Mouse (Mus musculus) forebrain, embryonic 11.5 days (tissue): Measurements from ENCODE around the gene Gm609. TPM values are rescaled to one million over a fixed set of nuclear protein-coding genes. Genes with fewer than 3 reads are reported as not detected.

Source experiments
- ATAC-seq: fragments of 200-750 bp; cut with Nextera tagmentation; replicated peaks from 2 replicates; pipeline ENCODE4 v1.8.0; 2017; ENCODE audit warnings: moderate TSS enrichment; ENCODE audit not compliant: low FRiP score
- DNase-seq: peaks from one replicate; pipeline ENCODE4 v3.0.0-alpha.2; 2017; ENCODE audit warnings: low spot score
- H3K27ac ChIP-seq: fragments of 300-500 bp; sonication (generic); 2 replicates; pipeline ENCODE4 v1.5.1; 2014; ENCODE audit warnings: low read depth, low read length
- H3K27me3 ChIP-seq: fragments of 300-500 bp; sonication (generic); 2 replicates; pipeline ENCODE4 v1.6.1; 2014; ENCODE audit warnings: mild to moderate bottlenecking, low read length, mixed read lengths; ENCODE audit not compliant: control insufficient read depth, insufficient read depth
- H3K36me3 ChIP-seq: fragments of 300-500 bp; sonication (generic); 2 replicates; pipeline ENCODE4 v1.6.1; 2014; ENCODE audit warnings: mild to moderate bottlenecking, low read length, moderate library complexity, mixed read lengths; ENCODE audit not compliant: control insufficient read depth, insufficient read depth
- H3K4me1 ChIP-seq: fragments of 300-500 bp; sonication (generic); replicated peaks from 2 replicates; pipeline ENCODE4 v1.6.1; 2014; ENCODE audit warnings: low read length, mixed read lengths; ENCODE audit not compliant: control insufficient read depth, insufficient read depth
- H3K4me2 ChIP-seq: fragments of 300-500 bp; sonication (generic); 2 replicates; pipeline ENCODE4 v1.6.1; 2014; ENCODE audit warnings: low read depth, mild to moderate bottlenecking, low read length, moderate library complexity, mixed read lengths; ENCODE audit not compliant: severe bottlenecking
- H3K4me3 ChIP-seq: fragments of 300-500 bp; sonication (generic); 2 replicates; pipeline ENCODE4 v1.5.1; 2014; ENCODE audit warnings: low read depth, low read length
- H3K9ac ChIP-seq: fragments of 300-500 bp; sonication (generic); 2 replicates; pipeline ENCODE4 v1.6.1; 2014; ENCODE audit warnings: low read length
- H3K9me3 ChIP-seq: fragments of 300-500 bp; sonication (generic); 2 replicates; pipeline ENCODE4 v1.6.1; 2016; ENCODE audit warnings: low read length, mixed read lengths; ENCODE audit not compliant: control insufficient read depth
- WGBS: fragments of 180-500 bp; shearing (Covaris S2); extraction: QIAGEN DNeasy Blood & Tissue Kit; methylation state at CpG from one replicate; pipeline ENCODE4 v1.1.7; 2014; 5-methylcytosine and 5-hydroxymethylcytosine counted together
- polyA plus RNA-seq: library from polyadenylated mRNA; unstranded; fragments of >200 nt; fragmentation: Nextera tagmentation; extraction: Ambion mirVana; gene quantifications from 2 replicates; pipeline ENCODE4 v1.2.1, GENCODE M21; 2014

Gene Gm609
- polyA plus RNA-seq, 1 experiment from 2014 or later = not detected

DNA sequence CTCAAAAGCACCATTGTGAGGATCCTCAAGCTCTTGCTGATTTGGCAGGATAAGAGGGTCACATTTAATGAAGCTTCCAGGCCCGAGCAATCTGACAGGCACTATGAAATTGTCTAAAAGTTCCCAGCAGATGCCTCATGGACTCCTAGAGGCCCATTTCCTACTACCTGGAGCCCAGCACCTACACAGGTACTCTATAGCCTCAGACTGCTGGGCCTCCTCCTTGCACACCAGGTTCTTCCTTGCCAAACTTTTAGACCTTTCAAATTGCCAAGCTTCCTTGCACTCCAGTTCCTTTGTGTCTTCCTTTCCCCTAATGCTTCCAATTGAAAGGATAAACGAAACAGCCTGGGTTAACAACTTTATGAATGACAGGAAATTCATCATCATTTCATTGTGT lies 89.8 kb downstream of the Gm609 start:
- no peaks in the 10 kb centered on the region for H3K9me3 ChIP-seq
- no peaks in the 10 kb centered on the region for H3K27me3 ChIP-seq
- H3K4me1 ChIP-seq = no peaks in the 10 kb centered on the region
- H3K27ac ChIP-seq = no peak overlapping the region
- H3K4me2 ChIP-seq = no peak overlapping the region
- ATAC-seq = no peak
- WGBS = 64% methylated on average over 2 of the region's 2 CpGs
- no peaks in the 10 kb centered on the region for H3K36me3 ChIP-seq
- no peak overlapping the region for H3K9ac ChIP-seq
- DNase-seq = no peak
- H3K4me3 ChIP-seq = no peak overlapping the region

DNA sequence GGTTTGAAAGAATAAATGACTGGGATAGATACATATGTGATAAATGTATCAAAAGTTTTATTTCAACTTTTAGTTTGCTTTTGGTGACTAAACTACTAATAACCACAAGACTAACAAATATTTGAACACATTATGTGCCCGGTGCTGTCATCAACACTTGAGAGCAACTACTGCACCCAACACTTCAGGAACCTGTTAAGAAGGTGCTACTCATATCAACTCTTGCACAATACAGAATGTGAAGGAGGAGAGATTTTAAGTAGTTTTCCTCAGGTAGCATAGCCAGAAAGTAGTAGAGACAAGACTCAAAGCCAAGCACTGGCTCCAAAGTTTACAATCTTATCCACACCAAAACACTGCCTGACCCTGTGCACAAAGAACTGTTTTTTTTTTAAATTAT lies 90.7 kb downstream of the Gm609 start:
- no peaks in the 10 kb centered on the region for H3K36me3 ChIP-seq
- WGBS = 86% methylated on average over 1 of the region's 1 CpGs
- H3K27ac ChIP-seq = no peak overlapping the region
- ATAC-seq = no peak
- H3K4me3 ChIP-seq = no peak overlapping the region
- no peaks in the 10 kb centered on the region for H3K4me1 ChIP-seq
- no peaks in the 10 kb centered on the region for H3K9me3 ChIP-seq
- H3K9ac ChIP-seq = no peak overlapping the region
- H3K27me3 ChIP-seq = no peaks in the 10 kb centered on the region
- DNase-seq = no peak
- no peak overlapping the region for H3K4me2 ChIP-seq

DNA sequence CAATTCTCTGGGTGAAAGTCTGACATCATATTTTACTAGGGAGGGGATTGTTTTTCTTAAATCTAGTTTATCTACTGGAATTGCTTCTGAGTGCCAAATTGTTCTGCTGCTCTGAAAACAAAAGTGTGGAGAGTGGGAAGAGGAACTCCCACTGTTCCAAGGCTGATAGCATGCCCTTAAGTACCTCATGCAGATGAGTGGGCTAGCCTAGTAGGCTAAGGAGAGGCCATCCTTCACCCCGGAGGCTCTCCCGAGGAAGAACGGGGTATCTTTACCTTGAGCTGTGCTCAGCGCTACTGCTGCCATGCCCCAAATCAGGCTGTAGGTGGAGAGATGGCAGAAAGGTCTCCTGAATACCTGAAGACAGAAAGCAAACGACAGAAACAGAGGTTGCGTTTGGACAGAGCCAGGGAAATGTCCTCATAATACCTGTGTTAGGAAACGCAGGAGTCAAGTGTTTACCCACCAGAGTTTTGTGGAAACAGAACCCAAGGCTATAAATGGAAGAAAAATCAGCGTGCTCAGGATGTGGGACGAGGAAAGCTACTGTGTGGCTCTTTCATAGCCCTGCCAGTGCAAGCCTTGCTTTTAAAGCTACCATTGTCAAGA lies 92.7 kb downstream of the Gm609 start:
- H3K4me3 ChIP-seq = no peak overlapping the region
- no peaks in the 10 kb centered on the region for H3K9me3 ChIP-seq
- no peaks in the 10 kb centered on the region for H3K36me3 ChIP-seq
- H3K9ac ChIP-seq = no peak overlapping the region
- no peak for DNase-seq
- no peaks in the 10 kb centered on the region for H3K27me3 ChIP-seq
- H3K27ac ChIP-seq = no peak overlapping the region
- WGBS = 71% methylated on average over 9 of the region's 9 CpGs
- no peaks in the 10 kb centered on the region for H3K4me1 ChIP-seq
- ATAC-seq = no peak
- no peak overlapping the region for H3K4me2 ChIP-seq

DNA sequence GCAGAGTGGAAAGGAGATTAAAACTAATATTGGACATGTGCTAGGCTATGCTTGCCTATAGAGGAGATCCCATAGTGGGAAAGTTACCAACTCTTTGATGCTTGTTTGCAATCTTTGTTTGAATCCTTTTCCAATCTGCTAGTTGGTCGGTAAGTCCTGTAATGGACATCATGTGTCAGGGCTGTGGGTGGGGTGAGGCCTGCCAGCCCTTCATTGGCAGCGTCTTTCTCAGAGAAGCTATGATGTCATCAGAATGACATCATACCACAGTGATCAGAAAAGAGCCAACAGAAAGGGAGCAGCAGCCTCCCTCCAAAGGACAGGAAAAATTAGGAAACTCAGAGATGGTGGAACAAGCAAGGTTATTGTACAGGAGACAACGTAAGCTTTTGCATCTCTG lies 93.4 kb downstream of the Gm609 start:
- H3K27me3 ChIP-seq = no peaks in the 10 kb centered on the region
- H3K9me3 ChIP-seq = no peaks in the 10 kb centered on the region
- no peak for DNase-seq
- no peak overlapping the region for H3K4me3 ChIP-seq
- no peak overlapping the region for H3K9ac ChIP-seq
- 87% methylated on average over 3 of the region's 3 CpGs for WGBS
- no peak for ATAC-seq
- H3K4me1 ChIP-seq = no peaks in the 10 kb centered on the region
- no peak overlapping the region for H3K4me2 ChIP-seq
- no peaks in the 10 kb centered on the region for H3K36me3 ChIP-seq
- no peak overlapping the region for H3K27ac ChIP-seq

DNA sequence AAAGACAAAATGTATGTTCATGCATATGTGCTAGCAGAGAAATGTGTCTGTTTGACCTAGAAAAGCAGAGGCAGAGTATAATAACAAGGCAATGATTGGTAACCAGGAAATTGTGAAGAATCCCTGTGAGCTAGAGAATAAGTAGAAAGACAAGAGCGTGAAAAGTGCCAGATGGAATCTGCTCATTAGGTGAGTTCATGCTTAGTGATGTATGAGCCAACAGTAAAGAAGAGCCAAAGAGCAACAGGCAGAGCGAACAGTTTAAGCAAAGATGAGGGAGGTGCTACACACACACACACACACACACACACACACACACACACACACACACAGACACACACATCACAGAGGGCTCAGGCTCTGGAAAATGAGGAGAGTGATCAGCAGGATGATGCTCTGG lies 95.3 kb downstream of the Gm609 start:
- Histone ChIP-seq H3K4me1 (0 out of 2 replicates have a peak, but pooled peaks cover 2% of the 10 kb centered on the region), H3K4me3 (no peak overlapping the region), H3K9me3 (no peaks in the 10 kb centered on the region), H3K36me3 (no peaks in the 10 kb centered on the region), H3K9ac (no peak overlapping the region), H3K27me3 (no peaks in the 10 kb centered on the region), H3K4me2 (no peak overlapping the region), H3K27ac (no peak overlapping the region)
- ATAC-seq (no peak), DNase-seq (no peak)
- WGBS = 85% methylated on average over 2 of the region's 2 CpGs

DNA sequence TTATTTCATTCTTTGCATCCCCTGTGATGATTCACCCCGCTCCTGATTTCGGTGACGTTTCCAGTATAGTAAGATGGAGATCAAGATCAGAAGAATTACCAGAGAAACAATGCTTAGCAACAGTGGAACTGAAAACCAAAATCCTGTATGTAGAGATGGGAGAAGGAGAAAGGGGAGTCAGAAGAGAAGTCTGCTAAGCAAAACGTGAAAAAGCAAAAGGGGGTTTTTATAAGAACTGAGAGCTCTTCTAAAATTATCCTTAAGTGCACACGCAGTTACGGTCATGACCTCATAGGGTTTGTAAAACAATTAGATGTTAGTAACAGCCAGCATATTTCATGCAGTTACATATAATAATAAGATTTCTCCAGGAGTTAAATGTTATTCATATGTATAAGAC lies 100.5 kb downstream of the Gm609 start:
- no peaks in the 10 kb centered on the region for H3K27me3 ChIP-seq
- H3K9ac ChIP-seq = no peak overlapping the region
- WGBS = 86% methylated on average over 6 of the region's 6 CpGs

DNA sequence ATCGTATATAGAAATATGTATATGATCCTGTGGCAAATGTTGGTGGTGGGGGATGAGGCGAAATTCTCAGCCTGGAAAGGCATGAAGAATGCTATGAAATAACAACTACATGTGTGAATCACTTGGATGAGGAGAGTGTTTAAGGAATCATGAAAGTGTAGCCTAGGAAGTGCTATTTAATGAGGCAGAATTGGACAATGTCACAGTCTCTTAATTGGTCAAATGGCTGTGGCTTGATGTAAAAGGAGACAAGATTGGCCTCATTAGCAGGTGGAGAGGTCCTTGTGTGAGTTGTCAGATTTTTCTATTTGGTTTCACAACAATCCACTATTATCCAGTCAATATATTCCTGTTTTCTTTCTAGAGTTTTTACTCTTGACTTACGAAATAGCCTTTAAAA lies 101.1 kb downstream of the Gm609 start:
- Histone ChIP-seq H3K4me2 (no peak overlapping the region), H3K9me3 (no peaks in the 10 kb centered on the region), H3K36me3 (no peaks in the 10 kb centered on the region), H3K4me1 (0 out of 2 replicates have a peak, but pooled peaks cover 2% of the 10 kb centered on the region), H3K4me3 (no peak overlapping the region), H3K9ac (no peak overlapping the region), H3K27me3 (no peaks in the 10 kb centered on the region), H3K27ac (no peak overlapping the region)
- WGBS = 86% methylated on average over 3 of the region's 3 CpGs
- ATAC-seq (0 out of 2 replicates have a peak, but pooled peaks have one; percentile 36), DNase-seq (no peak)

More for the DNA sequence above, 100.5 kb downstream of the Gm609 start:
- 0 out of 2 replicates have a peak, but pooled peaks cover 2% of the 10 kb centered on the region for H3K4me1 ChIP-seq
- no peak overlapping the region for H3K4me2 ChIP-seq
- DNase-seq = no peak
- no peak overlapping the region for H3K4me3 ChIP-seq
- no peak for ATAC-seq
- no peaks in the 10 kb centered on the region for H3K36me3 ChIP-seq
- no peaks in the 10 kb centered on the region for H3K9me3 ChIP-seq
- no peak overlapping the region for H3K27ac ChIP-seq

DNA sequence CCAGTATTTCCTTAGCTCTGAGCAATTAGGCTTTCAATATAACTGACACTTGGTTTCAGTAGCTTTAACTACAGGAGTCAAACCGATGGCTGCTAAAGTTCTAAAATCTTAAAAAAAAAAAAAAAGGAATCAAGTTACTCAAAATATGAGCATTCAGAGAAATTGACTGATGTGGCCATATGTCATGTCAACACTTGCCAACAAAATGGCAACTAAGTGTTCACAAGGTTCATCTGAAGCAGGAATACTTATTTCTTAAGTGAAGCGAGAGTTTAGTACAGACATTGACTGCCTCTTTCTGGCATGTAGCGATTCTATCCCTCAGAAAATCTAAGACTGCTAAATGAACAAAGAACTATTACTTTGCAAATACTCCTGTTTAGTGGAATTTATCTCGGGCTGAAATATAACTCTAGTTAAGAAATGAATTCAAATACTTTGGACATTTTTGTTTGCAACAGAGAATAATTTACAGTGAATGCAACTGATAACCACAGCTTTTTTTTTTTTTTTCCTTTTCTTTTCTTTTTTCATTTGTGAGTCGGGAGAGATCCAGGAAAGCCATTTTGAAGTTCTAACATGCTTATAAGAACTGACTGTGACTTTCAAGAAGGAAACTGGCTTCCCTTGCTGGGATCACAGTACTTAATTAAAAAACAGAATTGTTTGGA lies 102.3 kb downstream of the Gm609 start:
- Histone ChIP-seq H3K4me3 (no peak overlapping the region), H3K36me3 (no peaks in the 10 kb centered on the region), H3K9ac (no peak overlapping the region), H3K27ac (no peak overlapping the region), H3K4me1 (0 out of 2 replicates have a peak, but pooled peaks cover 2% of the 10 kb centered on the region), H3K27me3 (no peaks in the 10 kb centered on the region), H3K9me3 (no peaks in the 10 kb centered on the region), H3K4me2 (no peak overlapping the region)
- ATAC-seq (no peak), DNase-seq (no peak)
- 82% methylated on average over 5 of the region's 5 CpGs for WGBS

DNA sequence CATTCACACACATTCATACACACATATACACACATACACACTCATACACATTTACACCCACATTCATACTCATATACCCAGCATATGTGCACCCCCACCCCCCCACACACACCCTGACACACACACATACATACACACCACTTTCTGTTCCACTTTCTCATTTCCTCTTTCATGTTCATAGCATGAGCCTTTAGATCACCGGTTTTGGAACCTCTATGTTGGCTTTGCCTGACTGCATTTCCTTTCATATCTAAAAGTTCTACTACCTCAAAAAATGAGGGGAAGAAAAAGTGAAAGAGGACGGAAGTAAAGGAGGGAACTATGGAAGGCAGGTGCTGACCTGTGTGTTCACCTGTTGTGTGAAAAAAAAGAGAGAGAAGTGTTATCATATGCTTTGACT lies 102.9 kb downstream of the Gm609 start:
- Histone ChIP-seq H3K4me1 (0 out of 2 replicates have a peak, but pooled peaks cover 2% of the 10 kb centered on the region), H3K9me3 (no peaks in the 10 kb centered on the region), H3K27ac (no peak overlapping the region), H3K36me3 (no peaks in the 10 kb centered on the region), H3K4me2 (no peak overlapping the region), H3K4me3 (no peak overlapping the region), H3K9ac (no peak overlapping the region), H3K27me3 (no peaks in the 10 kb centered on the region)
- 86% methylated on average over 2 of the region's 2 CpGs for WGBS
- DNase-seq (no peak), ATAC-seq (no peak)
